Mouse (Mus musculus) megakaryocyte-erythroid progenitor cell, adult 5-6 weeks (primary cell): ENCODE measurements around the gene Ddi2. TPM values are rescaled to one million over a fixed set of nuclear protein-coding genes. Genes with fewer than 3 reads are reported as not detected.

Experiments
- ATAC-seq: replicated peaks from 2 replicates; pipeline ENCODE4 v1.8.0; 2016; ENCODE audit warnings: mild to moderate bottlenecking, inconsistent platforms; ENCODE audit not compliant: severe bottlenecking, poor library complexity, low FRiP score, low TSS enrichment
- total RNA-seq, 2 experiments: library from RNA; stranded (forward) in 1 of 2; stranded (reverse) in 1 of 2; fragments of 200-1000, 215-1000 nt in 1 of 2; fragments of >200 nt in 1 of 2; fragmentation: Nextera tagmentation in 1 of 2; gene quantifications; 2 replicates each; pipeline ENCODE4 v1.2.3; 2014 to 2017

The Ddi2 gene
- total RNA-seq, 2 experiments from 2014 or later, result 31.1 to 43.8 TPM

GRCm38 (mm10) chr4:141746578-141747346, 23.5 kb upstream of the Ddi2 start, which contains the start of gene Agmat:
Gene Agmat (plus strand): TSS chr4:141746672.
- ATAC-seq, result no peak

GRCm38 (mm10) chr4:141742381-141742780, 19.2 kb upstream of the Ddi2 start:
- no peak for ATAC-seq

GRCm38 (mm10) chr4:141741856-141742255, 18.6 kb upstream of the Ddi2 start:
- no peak; the same call in 1 of the 2 replicates for ATAC-seq

GRCm38 (mm10) chr4:141738015-141738414, 14.8 kb upstream of the Ddi2 start:
- no peak for ATAC-seq

- no peak for ATAC-seq
Measured at GRCm38 (mm10) chr4:141736856-141737255, 13.6 kb upstream of the Ddi2 start.

GRCm38 (mm10) chr4:141735206-141735560, 12.0 kb upstream of the Ddi2 start:
- no peak for ATAC-seq

- peak; percentile 99 for ATAC-seq
Measured at GRCm38 (mm10) chr4:141734446-141735205, 11.4 kb upstream of the Ddi2 start.

- ATAC-seq, result no peak
Measured at GRCm38 (mm10) chr4:141731766-141732165, 8.5 kb upstream of the Ddi2 start.

- ATAC-seq, result no peak
Measured at GRCm38 (mm10) chr4:141730401-141730800, 7.2 kb upstream of the Ddi2 start.

GRCm38 (mm10) chr4:141729266-141729665, 6.0 kb upstream of the Ddi2 start:
- ATAC-seq, result no peak

- no peak for ATAC-seq
Measured at GRCm38 (mm10) chr4:141725738-141726137, 2.5 kb upstream of the Ddi2 start.

GRCm38 (mm10) chr4:141725277-141725676, 2.1 kb upstream of the Ddi2 start:
- ATAC-seq, result no peak

GRCm38 (mm10) chr4:141724594-141724993, 1.4 kb upstream of the Ddi2 start:
- ATAC-seq, result no peak

- 0 out of 2 replicates have a peak, but pooled peaks have one; percentile 31 for ATAC-seq
Measured at GRCm38 (mm10) chr4:141723673-141724068, 452 bp upstream of the Ddi2 start.

- ATAC-seq, result no peak
Measured at GRCm38 (mm10) chr4:141721961-141722360, 1.3 kb downstream of the Ddi2 start.

- no peak for ATAC-seq
Measured at GRCm38 (mm10) chr4:141720761-141721523, 2.3 kb downstream of the Ddi2 start.

- ATAC-seq, result no peak
Measured at GRCm38 (mm10) chr4:141719304-141719703, 3.9 kb downstream of the Ddi2 start.

GRCm38 (mm10) chr4:141717633-141718032, 5.6 kb downstream of the Ddi2 start:
- no peak for ATAC-seq

GRCm38 (mm10) chr4:141715027-141715426, 8.2 kb downstream of the Ddi2 start:
- ATAC-seq, result 0 out of 2 replicates have a peak, but pooled peaks have one; percentile 16

- no peak for ATAC-seq
Measured at GRCm38 (mm10) chr4:141713598-141714142, 9.5 kb downstream of the Ddi2 start.
